Mouse (Mus musculus): ENCODE measurements around the gene Gm16253. TPM values are rescaled to one million over a fixed set of nuclear protein-coding genes. Genes with fewer than 3 reads are reported as not detected.

Gm16253 gene
- polyA plus RNA-seq, 1 experiment: not detected

DNA sequence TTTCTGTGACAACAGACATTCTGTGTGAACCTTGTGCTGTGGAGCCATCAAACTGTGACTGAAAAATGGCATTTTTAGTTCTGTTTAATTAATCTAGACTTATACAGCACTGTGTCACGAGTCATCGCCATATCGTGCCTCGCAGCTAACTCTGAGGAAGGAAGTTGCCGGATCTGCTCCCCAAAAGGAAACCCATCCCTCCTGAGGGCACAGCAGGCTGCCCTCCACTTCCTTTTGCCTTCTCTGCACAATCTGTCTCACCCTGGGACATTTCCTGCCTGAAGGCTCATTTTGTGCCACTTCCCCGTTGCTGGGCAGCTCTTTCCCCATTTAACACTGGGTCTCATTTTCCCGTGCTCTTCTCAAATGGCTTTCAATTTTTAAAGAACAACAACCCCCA, 12.2 kb upstream of the Gm16253 start:
- H3K4me3 ChIP-seq (ENCODE audit: control insufficient read depth, insufficient read depth, low read length): no peak overlapping the region
- 1% methylated on average over 7 of the region's 7 CpGs for WGBS
- no peak overlapping the region for H3K27ac ChIP-seq (ENCODE audit: control insufficient read depth, insufficient read depth, low read length)
- no peaks in the 10 kb centered on the region for H3K27me3 ChIP-seq (ENCODE audit: control insufficient read depth, insufficient read depth, low read length)
- DNase-seq: peak; percentile 56
- H3K36me3 ChIP-seq (ENCODE audit: control insufficient read depth, insufficient read depth, low read length): peaks cover 19% of the 10 kb centered on the region
- no peak for TF ChIP-seq POLR2A (IDR thresholded peaks at IDR 0.05; ENCODE audit: control insufficient read depth, extremely low read depth, insufficient read depth, low read length, poor library complexity)
- no peak for TF ChIP-seq CTCF (IDR thresholded peaks at IDR 0.05; ENCODE audit: borderline replicate concordance, control insufficient read depth, extremely low read depth, insufficient read depth, low read length, poor library complexity)
- H3K4me1 ChIP-seq (replicated peaks; ENCODE audit: control insufficient read depth, insufficient read depth, low read length): peaks cover 62% of the 10 kb centered on the region

DNA sequence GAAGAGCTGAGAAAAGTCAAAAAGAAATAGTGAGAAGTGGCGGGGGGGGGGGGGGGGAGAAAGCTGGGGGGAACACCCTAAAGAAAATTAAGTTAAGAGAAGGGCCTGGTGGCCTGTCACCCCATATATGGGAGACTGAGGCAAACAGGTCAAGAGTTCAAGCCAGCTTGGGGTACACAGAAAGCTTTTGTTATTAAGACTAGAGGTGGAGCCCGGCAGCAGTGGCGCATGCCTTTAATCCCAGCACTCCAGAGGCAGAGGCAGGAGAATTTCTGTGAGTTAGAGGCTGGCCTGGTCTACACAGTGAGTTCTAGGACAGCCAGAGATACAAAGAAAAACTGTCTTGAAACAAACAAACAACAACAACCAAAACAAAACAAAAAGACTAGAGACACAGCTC, 11.7 kb upstream of the Gm16253 start:
- TF ChIP-seq CTCF (IDR thresholded peaks at IDR 0.05; ENCODE audit: borderline replicate concordance, control insufficient read depth, extremely low read depth, insufficient read depth, low read length, poor library complexity) (no peak), POLR2A (IDR thresholded peaks at IDR 0.05; ENCODE audit: control insufficient read depth, extremely low read depth, insufficient read depth, low read length, poor library complexity) (no peak)
- no peak overlapping the region for H3K4me3 ChIP-seq (ENCODE audit: control insufficient read depth, insufficient read depth, low read length)
- DNase-seq: no peak
- peaks cover 14% of the 10 kb centered on the region for H3K36me3 ChIP-seq (ENCODE audit: control insufficient read depth, insufficient read depth, low read length)
- no peaks in the 10 kb centered on the region for H3K27me3 ChIP-seq (ENCODE audit: control insufficient read depth, insufficient read depth, low read length)
- H3K4me1 ChIP-seq (replicated peaks; ENCODE audit: control insufficient read depth, insufficient read depth, low read length): peaks cover 58% of the 10 kb centered on the region
- H3K27ac ChIP-seq (ENCODE audit: control insufficient read depth, insufficient read depth, low read length): no peak overlapping the region
- WGBS: 65% methylated on average over 3 of the region's 3 CpGs

DNA sequence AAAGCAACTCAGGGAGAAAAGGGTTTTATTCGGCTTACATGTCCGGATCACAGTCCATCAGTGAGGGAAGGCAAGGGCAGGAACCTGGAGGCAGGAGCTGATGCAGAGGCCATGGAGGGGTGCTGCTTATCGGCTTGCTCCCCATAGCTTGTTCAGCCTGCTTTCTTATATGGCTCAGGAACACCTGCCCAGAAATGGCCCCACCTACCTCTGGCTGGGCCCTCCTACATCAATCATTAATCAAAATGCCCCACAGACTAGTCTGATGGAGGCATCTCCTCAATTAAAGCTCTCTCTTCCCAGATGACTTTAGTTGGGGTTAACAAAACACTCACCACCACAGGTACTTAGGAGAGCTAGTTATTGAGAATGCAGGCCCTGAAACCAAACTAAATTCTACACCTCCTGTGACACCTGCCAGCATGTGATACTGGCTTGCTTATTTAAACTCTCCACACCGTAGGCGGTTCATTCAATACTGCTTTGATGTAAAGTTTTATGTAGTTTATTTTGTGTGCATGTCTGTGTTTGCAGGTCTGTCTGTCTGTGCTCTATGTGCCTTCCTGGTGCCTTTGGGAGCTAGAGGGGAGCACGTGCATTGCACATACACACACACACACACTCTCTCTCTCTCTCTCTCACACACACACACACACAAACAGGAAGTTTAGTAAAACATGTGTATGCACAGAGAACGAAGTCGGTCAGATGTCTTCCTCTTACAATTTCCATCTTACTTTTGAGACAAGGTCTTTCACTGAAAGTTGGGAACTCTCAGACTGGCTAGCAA, 9.9 kb upstream of the Gm16253 start:
- Histone ChIP-seq H3K36me3 (ENCODE audit: control insufficient read depth, insufficient read depth, low read length) (no peaks in the 10 kb centered on the region), H3K4me1 (replicated peaks; ENCODE audit: control insufficient read depth, insufficient read depth, low read length) (peaks cover 62% of the 10 kb centered on the region), H3K27ac (ENCODE audit: control insufficient read depth, insufficient read depth, low read length) (peak overlapping the region; percentile 84), H3K4me3 (ENCODE audit: control insufficient read depth, insufficient read depth, low read length) (no peak overlapping the region), H3K27me3 (ENCODE audit: control insufficient read depth, insufficient read depth, low read length) (no peaks in the 10 kb centered on the region)
- DNase-seq: no peak
- 45% methylated on average over 8 of the region's 8 CpGs for WGBS
- TF ChIP-seq CTCF (IDR thresholded peaks at IDR 0.05; ENCODE audit: borderline replicate concordance, control insufficient read depth, extremely low read depth, insufficient read depth, low read length, poor library complexity) (no peak), POLR2A (IDR thresholded peaks at IDR 0.05; ENCODE audit: control insufficient read depth, extremely low read depth, insufficient read depth, low read length, poor library complexity) (no peak)

DNA sequence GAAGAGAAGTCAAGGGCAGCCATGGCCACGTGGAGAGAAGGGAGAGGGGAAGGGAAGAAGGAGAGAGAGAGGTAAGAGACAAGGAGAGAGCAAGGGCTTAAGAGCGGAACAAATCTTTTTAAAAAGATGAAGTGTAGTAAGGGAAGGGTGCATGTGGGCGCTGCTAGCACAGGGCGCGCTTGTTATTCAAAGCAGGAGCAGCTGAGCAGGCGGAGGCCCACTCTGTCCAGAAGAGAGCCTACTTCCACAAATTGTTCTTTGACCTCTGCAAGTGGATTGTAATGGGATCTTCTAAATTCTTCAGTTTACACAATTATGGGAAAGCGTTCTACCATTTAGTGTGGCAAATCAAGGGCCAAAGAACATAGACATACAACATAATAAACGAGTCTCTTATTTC, 8.2 kb upstream of the Gm16253 start:
- TF ChIP-seq CTCF (IDR thresholded peaks at IDR 0.05; ENCODE audit: borderline replicate concordance, control insufficient read depth, extremely low read depth, insufficient read depth, low read length, poor library complexity) (no peak), POLR2A (IDR thresholded peaks at IDR 0.05; ENCODE audit: control insufficient read depth, extremely low read depth, insufficient read depth, low read length, poor library complexity) (no peak)
- Histone ChIP-seq H3K36me3 (ENCODE audit: control insufficient read depth, insufficient read depth, low read length) (no peaks in the 10 kb centered on the region), H3K27me3 (ENCODE audit: control insufficient read depth, insufficient read depth, low read length) (no peaks in the 10 kb centered on the region), H3K27ac (ENCODE audit: control insufficient read depth, insufficient read depth, low read length) (no peak overlapping the region), H3K4me3 (ENCODE audit: control insufficient read depth, insufficient read depth, low read length) (no peak overlapping the region), H3K4me1 (replicated peaks; ENCODE audit: control insufficient read depth, insufficient read depth, low read length) (peaks cover 56% of the 10 kb centered on the region)
- no peak for DNase-seq
- 95% methylated on average over 8 of the region's 8 CpGs for WGBS

DNA sequence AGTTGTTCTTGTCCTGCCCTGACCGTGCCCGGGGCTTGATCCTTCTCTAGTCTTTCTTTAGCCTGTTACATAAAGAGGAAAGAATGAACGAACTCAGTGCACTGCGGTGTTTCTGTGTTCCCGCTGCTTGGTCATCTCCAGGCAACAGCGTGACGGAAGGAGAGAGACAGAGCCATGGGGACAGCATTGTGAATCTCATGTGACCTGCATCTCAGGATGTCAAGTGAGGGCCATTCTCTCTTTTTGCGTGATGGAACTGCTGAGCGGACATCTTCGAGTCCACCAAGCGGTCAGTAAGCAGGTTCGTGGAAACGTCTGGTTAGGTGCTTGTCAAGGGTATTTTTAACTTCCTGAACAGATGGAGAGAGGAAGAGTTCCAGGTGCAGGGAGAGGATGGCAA, 7.3 kb upstream of the Gm16253 start:
- Histone ChIP-seq H3K4me3 (ENCODE audit: control insufficient read depth, insufficient read depth, low read length) (no peak overlapping the region), H3K27me3 (ENCODE audit: control insufficient read depth, insufficient read depth, low read length) (no peaks in the 10 kb centered on the region), H3K4me1 (replicated peaks; ENCODE audit: control insufficient read depth, insufficient read depth, low read length) (peaks cover 47% of the 10 kb centered on the region), H3K36me3 (ENCODE audit: control insufficient read depth, insufficient read depth, low read length) (no peaks in the 10 kb centered on the region), H3K27ac (ENCODE audit: control insufficient read depth, insufficient read depth, low read length) (no peak overlapping the region)
- WGBS: 94% methylated on average over 13 of the region's 13 CpGs
- no peak for TF ChIP-seq POLR2A (IDR thresholded peaks at IDR 0.05; ENCODE audit: control insufficient read depth, extremely low read depth, insufficient read depth, low read length, poor library complexity)
- no peak for TF ChIP-seq CTCF (IDR thresholded peaks at IDR 0.05; ENCODE audit: borderline replicate concordance, control insufficient read depth, extremely low read depth, insufficient read depth, low read length, poor library complexity)
- no peak for DNase-seq

DNA sequence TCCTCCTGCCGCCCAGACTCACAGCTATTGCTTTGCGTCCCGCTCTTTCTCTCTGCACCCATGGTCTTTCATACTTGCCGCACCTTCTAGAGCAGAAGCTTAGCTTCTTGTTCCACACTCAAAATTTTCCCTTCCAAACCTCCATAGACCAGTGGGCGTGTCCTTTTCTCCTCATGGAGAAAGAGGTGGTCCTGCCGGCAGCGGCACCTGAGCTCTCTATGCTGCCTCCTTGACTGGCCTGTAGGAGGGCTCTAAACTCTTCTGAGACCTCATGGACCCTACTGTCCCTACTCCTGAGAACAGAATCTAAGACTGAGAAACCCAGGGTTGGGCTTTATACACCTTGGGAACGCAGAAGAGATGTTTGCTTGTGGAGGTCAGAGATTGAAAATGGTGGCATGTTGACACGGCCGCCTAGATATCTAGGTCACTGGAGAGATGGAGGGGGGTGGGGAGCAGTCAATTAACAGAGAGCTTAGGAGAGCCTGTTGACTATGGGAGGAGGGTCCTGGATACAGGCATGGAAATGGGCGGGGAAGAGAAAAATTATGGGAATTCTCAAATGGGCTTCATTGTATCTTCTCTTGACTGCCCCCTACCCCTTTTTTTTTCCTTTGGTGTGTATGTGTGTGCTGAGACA, 6.7 kb upstream of the Gm16253 start:
- H3K4me1 ChIP-seq (replicated peaks; ENCODE audit: control insufficient read depth, insufficient read depth, low read length): peaks cover 42% of the 10 kb centered on the region
- 96% methylated on average over 11 of the region's 11 CpGs for WGBS
- no peaks in the 10 kb centered on the region for H3K27me3 ChIP-seq (ENCODE audit: control insufficient read depth, insufficient read depth, low read length)
- H3K4me3 ChIP-seq (ENCODE audit: control insufficient read depth, insufficient read depth, low read length): no peak overlapping the region
- no peak for DNase-seq
- H3K27ac ChIP-seq (ENCODE audit: control insufficient read depth, insufficient read depth, low read length): no peak overlapping the region
- no peaks in the 10 kb centered on the region for H3K36me3 ChIP-seq (ENCODE audit: control insufficient read depth, insufficient read depth, low read length)
- TF ChIP-seq CTCF (IDR thresholded peaks at IDR 0.05; ENCODE audit: borderline replicate concordance, control insufficient read depth, extremely low read depth, insufficient read depth, low read length, poor library complexity) (no peak), POLR2A (IDR thresholded peaks at IDR 0.05; ENCODE audit: control insufficient read depth, extremely low read depth, insufficient read depth, low read length, poor library complexity) (no peak)
